Mouse (Mus musculus) embryo, embryonic 9.5 days (tissue): ENCODE measurements around the gene Wdr64.

Experiments
- DNase-seq: peaks from one replicate; pipeline ENCODE4 v3.0.0-alpha.2; 2017; ENCODE audit errors: extremely low spot score

Gene Wdr64

DNA sequence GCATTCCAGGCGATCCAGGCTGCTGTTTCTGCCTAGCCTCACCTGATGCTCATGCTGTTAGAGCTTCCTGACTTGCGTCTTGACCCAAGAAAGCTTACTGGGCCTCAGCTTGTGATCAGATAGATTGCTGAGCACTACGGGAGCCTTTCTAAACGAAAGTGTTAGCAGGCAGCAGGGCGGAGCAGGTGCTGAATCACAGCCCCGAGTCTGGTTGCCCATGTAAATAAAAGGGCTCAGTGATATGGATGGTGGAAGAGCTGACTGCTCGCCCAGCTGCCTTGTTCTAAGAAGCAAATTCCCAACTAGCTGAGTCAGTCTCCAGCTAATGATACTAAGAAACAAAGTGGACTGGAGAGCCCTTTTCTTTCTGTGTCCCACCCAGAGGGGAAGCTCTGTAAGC is 27.4 kb downstream of the Wdr64 start:
- DNase-seq, result no peak

DNA sequence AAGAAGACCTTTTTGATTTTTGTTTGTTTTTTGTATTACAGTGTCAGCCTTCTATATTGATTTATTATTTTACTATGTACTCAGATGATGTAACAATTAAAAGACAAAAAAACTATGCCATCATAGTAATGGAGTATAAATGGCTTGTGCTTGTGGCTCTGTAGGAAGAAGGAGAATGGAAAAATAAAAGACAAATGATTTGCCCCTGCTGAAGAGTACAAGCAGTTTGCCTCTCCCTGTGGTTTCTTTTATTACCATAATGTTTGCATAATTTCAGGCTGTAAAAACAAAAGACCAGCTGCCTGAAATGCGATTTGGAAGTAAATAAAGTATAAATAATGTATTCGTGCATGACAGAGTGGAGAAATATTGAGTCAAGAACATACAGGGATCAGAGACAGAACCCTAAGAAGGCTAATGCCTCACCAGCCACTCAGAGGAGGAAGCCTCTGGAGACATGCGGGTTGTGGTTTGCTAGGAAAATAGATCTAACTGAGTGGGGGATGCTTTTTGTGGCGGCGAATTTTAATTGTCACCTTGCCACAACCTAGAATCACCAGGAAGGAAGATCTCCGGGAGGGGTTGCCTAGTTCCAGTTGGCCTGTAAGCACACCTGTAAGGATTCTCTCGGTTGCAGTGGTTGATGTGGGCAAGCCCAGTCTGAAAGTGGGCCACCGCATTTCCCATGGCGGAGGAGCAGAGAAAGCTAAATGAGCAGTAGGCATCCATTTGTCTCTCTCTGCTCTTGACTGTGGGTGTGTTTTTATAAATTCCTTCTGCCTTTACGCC is 56.4 kb downstream of the Wdr64 start:
- DNase-seq, result no peak

DNA sequence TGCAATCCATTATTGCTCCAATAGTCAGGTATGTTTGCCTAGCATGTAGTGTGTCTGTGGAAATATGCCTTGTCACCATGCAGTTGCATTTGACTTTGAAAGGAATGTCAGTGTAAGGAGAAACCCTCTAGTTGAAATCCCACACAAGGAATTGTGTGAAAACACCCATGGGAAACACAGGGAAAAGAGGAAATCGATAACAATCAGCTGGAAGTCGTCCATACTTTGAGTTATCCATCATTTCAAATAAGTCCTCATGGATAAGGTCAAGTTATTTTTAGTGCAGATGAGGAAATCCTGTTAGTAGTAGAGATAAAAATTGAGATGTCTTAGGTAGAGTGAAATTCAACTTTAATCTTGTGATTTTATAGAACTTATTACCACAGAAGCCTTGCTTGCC is 96.3 kb downstream of the Wdr64 start:
- no peak for DNase-seq

DNA sequence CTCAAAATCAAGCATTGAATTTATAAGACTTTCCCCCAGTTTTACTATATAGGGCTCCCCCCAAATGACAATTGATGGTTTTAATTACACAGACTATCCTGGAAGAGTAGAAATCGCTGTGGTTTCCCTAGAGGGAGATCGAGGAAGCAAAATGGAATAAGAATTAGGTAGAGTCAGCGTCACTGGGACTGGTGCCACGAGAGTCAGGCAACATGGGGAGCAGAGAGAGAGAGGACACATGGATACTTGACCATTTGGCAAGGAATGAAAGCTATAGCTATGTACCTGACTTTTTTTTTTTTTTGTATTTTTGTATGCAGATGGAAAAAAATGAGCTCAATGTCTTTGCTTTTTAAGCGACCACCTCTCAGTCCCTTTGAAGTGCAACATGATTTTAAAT is 110.0 kb downstream of the Wdr64 start:
- DNase-seq, result no peak

DNA sequence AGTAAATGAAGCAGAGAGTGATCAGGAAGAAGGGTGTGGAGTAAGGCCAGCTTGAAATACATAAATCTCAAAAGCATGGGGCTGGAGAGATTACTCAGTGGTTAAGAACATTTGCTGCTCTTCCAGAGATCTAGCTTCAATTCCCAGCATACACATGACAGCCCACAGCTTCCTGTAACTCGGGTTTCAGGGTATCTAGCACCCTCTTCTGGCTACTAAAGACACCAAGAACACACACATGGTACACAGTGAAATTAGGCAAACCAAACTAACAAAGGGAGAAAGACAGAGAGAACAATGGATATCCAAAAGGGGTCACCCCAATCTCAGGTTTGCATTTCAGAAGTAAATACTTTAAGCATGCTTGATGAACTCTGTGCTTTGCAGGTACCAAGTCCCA is 113.2 kb downstream of the Wdr64 start:
- no peak for DNase-seq

DNA sequence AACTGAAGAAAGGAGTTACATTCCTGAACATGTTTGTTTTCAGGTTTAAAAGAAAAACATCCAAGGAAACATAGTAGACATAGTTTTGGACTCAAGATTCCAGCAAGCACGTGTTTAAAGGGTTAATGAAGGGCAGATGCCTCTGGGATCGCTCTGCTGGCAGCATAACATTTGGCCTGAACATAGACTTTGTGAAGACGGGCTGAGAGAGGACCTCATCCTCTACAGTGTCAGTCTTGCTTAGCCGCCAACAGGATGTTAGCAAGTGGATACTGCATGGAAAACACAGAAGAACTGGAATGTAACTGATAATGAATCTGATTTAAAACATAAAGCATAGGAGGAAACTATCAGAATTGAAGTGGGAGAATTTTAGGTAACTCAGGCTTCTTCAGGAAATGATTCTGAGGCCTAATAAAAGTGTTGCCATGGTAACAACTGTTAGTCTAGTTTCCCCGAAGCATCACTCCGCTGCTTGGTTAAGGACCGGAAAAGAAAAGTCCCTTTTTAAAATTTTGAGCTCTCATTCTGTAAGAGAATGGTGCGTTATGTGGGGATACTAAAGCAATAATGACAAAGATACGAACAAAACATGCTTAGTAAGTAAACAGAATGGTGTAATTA is 125.5 kb downstream of the Wdr64 start:
- DNase-seq, result no peak

DNA sequence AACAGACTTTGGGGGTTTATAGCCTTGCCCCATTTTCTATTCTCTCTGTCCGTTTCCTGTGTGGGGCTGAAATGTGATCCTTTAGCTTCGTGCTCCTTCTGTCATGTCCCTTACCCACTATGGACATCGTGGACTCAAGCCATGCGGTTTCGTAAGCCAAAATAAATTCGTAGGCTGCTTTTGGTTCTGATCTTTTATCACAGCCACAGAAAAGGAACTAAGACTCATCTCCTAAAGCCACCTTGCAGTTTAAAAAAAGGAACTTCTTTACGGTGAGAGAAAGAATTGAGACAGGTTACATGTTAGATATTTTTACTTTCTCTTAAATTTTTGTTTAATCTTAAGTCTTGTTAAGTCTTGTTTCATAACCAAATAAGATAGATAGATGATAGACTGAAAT is 130.1 kb downstream of the Wdr64 start:
- DNase-seq, result no peak

DNA sequence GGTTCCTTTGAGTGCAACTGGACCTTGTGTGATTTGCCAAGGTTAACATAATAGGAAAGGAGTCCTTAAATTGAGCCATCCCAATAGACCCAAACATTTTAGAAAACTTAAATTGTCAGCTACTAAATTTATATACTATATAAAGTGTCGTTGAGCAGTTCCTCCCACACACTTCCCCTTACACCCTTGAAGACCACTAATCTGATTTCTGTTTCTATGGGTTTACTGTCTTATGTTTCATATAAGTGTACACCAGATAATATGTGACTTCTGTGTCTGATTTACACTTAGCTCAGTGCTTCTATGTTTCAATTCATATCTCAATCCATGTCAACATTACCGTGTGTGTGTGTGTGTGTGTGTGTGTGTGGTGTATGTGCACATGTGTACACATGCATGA is 130.8 kb downstream of the Wdr64 start:
- no peak for DNase-seq

DNA sequence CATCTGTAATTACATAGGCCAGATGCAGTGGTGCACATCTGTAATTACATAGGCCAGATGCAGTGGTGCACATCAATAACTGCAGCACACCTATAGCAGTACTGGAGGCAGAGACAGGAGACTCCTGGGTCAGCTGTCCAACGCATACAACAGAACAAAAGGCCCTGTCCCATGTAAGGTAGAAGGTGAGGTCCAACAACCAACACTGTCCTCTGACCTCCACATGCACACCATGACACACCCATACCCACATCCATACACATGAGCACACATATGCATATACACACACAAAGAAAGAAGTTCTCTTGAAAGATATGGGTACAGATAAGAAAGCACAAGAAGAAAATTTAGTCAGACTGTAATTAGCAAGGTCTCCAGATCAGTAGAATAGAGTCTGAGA is 157.1 kb downstream of the Wdr64 start:
- DNase-seq, result no peak
